Mouse (Mus musculus) limb, embryonic 13.5 days (tissue): ENCODE measurements around the gene Hectd4. TPM values are rescaled to one million over a fixed set of nuclear protein-coding genes. Genes with fewer than 3 reads are reported as not detected.

ENCODE experiments used
- ATAC-seq: fragments of 200-750 bp; cut with Nextera tagmentation; 2 replicates; pipeline ENCODE4 v1.8.0; 2017; ENCODE audit warnings: low read depth, moderate number of reproducible peaks, moderate TSS enrichment; ENCODE audit not compliant: low FRiP score
- H3K27ac ChIP-seq: fragments of 300-500 bp; sonication (generic); 2 replicates; pipeline ENCODE4 v1.5.1; 2015; ENCODE audit warnings: inconsistent platforms, mild to moderate bottlenecking, moderate library complexity
- H3K27me3 ChIP-seq: fragments of 300-500 bp; sonication (generic); 2 replicates; pipeline ENCODE4 v1.6.1; 2015; ENCODE audit warnings: mild to moderate bottlenecking, inconsistent platforms
- H3K36me3 ChIP-seq: fragments of 300-500 bp; sonication (generic); 2 replicates; pipeline ENCODE4 v1.6.1; 2015; ENCODE audit warnings: inconsistent platforms, mild to moderate bottlenecking, moderate library complexity
- H3K4me1 ChIP-seq: fragments of 300-500 bp; sonication (generic); 2 replicates; pipeline ENCODE4 v1.6.1; 2015; ENCODE audit warnings: inconsistent platforms
- H3K4me2 ChIP-seq: fragments of 300-500 bp; sonication (generic); replicated peaks from 2 replicates; pipeline ENCODE4 v1.6.1; 2015; ENCODE audit warnings: inconsistent platforms, mild to moderate bottlenecking, moderate library complexity
- H3K4me3 ChIP-seq: fragments of 300-500 bp; sonication (generic); 2 replicates; pipeline ENCODE4 v1.5.1; 2015; ENCODE audit warnings: moderate library complexity, mild to moderate bottlenecking, inconsistent platforms
- H3K9ac ChIP-seq: fragments of 300-500 bp; sonication (generic); 2 replicates; pipeline ENCODE4 v1.6.1; 2015; ENCODE audit warnings: mild to moderate bottlenecking, inconsistent platforms
- H3K9me3 ChIP-seq: fragments of 300-500 bp; sonication (generic); 2 replicates; pipeline ENCODE4 v1.6.1; 2016; ENCODE audit warnings: inconsistent platforms
- WGBS: fragments of 180-500 bp; shearing (Covaris S2); methylation state at CpG from one replicate; pipeline ENCODE4 v1.1.7; 2015; 5-methylcytosine and 5-hydroxymethylcytosine counted together
- polyA plus RNA-seq: library from polyadenylated mRNA; unstranded; fragments of >200 nt; fragmentation: Nextera tagmentation; extraction: Ambion mirVana; gene quantifications from 2 replicates; pipeline ENCODE4 v1.2.1, GENCODE M21; 2015

Hectd4 gene
- polyA plus RNA-seq, result 5.2 and 5.6 TPM in 2 replicates

DNA sequence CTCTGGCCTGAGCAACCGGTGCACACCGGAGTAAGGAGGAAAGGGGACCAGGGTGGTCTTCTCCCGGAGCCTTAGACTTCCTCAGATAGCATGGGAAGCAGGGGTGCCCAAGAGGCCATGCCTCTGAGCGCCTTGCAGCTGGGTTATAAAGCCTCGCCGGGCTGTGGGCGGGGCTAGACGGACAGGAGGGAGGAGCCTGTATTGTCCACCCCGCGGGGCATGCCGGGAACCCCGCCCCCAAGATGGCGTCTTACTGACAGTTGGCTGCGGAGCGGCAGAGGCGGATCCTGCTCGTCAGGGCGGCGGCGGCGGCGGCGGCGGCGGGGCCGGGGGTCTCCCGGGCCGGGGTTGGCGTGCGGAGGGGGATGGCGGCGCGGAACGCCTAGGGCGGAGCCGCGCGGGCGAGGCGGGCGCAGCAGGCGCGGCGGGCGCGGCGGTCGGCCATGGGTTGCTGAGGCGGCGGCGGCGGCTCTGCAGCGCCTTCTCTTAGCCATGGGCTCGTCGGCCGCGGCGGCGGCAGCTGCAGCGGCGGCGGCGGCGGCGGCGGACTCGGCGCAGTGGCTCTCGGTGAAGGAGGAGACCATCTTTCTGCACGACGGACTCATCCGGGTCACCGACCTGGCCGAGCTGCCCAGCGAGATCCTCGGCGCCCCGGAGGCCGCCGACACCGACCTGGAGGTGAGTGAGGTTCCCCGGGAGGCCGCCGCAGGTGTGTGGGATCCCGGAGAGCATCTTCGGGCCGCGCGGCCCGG, at the start of gene Hectd4:
Gene Hectd4, plus strand, starts transcription at position 240 of the 752 bp plus-strand sequence.
- Histone ChIP-seq H3K27me3 (no peaks in the 10 kb centered on the region), H3K4me2 (peak within 1 kb of the TSS; percentile 79), H3K27ac (peak within 1 kb of the TSS; percentile 75), H3K9ac (peak within 1 kb of the TSS; percentile 90), H3K36me3 (no peaks in the 10 kb centered on the region), H3K4me1 (peaks cover 12% of the 10 kb centered on the region), H3K4me3 (peak within 1 kb of the TSS; percentile 96), H3K9me3 (no peaks in the 10 kb centered on the region)
- 1% methylated on average over 41 of the region's 90 CpGs for WGBS
- ATAC-seq, result peak; percentile 87

DNA sequence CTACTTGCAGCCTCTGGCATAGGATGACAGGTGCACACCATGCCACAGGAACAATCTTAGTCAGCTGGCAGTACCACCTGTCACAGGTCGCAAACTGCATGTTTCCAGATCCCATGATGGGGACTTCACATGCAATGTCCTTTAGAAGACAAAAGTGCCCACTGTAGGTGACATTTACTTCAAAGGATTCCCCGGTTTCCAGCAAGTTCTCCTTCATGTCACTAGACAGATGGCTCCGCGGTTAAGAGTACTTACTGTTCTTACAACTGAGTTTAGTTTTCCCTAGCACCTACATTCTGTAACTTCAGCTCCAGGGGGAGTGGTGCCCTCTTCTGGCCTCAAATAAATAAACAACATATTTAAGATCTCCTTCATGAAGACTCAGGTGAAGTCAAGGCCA, 47.2 kb upstream of the Hectd4 start:
- no peak for ATAC-seq
- Histone ChIP-seq H3K9ac (no peak overlapping the region), H3K4me1 (no peaks in the 10 kb centered on the region), H3K4me2 (no peak overlapping the region), H3K27me3 (no peaks in the 10 kb centered on the region), H3K36me3 (peaks cover 48% of the 10 kb centered on the region), H3K9me3 (no peaks in the 10 kb centered on the region), H3K27ac (no peak overlapping the region), H3K4me3 (no peak overlapping the region)
- 85% methylated on average over 4 of the region's 4 CpGs for WGBS

DNA sequence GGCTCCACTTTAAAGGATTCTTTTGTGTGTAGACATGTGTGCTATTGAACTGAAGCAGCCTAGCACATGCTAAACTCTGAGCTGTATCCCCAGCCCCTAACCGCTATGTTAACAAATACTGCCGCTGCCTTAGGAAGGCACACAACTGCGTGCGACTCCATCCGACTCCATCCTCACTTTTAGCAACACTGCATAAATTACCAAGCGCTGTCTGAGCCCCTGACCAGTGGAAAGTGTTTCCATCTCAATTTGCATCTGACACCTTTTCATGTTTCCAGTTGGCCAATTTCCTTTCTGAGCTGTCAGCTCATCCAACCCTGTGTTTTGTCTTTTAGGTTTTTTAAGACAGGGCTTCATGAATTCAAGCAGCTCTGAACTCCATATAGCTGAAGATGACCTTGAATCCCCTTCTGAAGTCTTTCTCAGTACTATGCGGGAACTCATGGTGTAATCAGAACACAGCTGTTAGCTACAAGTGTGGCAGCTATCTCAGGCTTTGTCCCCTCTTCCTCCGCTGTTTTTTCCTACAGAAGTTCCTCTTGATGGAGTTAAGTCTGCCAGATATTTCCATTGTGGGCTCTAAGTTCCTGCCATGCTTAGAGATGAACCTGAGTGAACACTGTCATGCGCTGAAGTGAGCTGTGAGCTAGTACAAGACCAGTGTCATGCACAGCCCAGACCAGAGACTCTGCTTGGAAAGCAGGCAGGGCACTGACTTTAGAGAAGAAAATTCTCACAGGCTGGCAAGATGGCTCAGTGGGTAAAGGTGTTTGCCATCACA, 40.8 kb upstream of the Hectd4 start:
- Histone ChIP-seq H3K27ac (no peak overlapping the region), H3K36me3 (peaks cover 13% of the 10 kb centered on the region; the same call in 1 of the 2 replicates), H3K9ac (no peak overlapping the region), H3K4me3 (no peak overlapping the region), H3K9me3 (no peaks in the 10 kb centered on the region), H3K27me3 (no peaks in the 10 kb centered on the region), H3K4me1 (no peaks in the 10 kb centered on the region), H3K4me2 (no peak overlapping the region)
- ATAC-seq, result no peak
- 71% methylated on average over 9 of the region's 9 CpGs for WGBS

DNA sequence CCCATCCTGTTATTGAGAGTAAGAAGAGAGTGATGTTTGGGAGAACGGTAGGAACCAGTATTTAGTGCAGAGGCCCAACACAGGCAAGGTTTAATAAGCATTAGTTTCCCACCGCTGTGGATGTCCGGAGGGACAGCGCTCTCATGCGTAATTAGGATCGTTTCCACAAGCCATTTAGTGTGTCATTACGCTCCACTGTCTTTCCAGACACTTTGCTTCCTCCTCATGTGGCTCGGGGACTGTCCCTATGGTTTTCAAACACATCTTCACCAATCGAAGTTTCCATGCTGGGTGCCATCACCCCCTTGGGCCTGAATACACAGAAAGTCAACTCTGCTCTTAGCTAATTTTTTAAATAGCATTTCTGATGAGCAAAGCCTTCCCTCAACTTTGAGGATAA, 36.8 kb upstream of the Hectd4 start:
- H3K4me2 ChIP-seq, result no peak overlapping the region
- H3K27me3 ChIP-seq, result no peaks in the 10 kb centered on the region
- 56% methylated on average over 9 of the region's 9 CpGs for WGBS
- H3K9me3 ChIP-seq, result no peaks in the 10 kb centered on the region
- ATAC-seq, result no peak
- H3K4me1 ChIP-seq, result peaks cover 32% of the 10 kb centered on the region
- no peak overlapping the region for H3K9ac ChIP-seq
- H3K36me3 ChIP-seq, result no peaks in the 10 kb centered on the region
- no peak overlapping the region for H3K4me3 ChIP-seq
- H3K27ac ChIP-seq, result no peak overlapping the region

DNA sequence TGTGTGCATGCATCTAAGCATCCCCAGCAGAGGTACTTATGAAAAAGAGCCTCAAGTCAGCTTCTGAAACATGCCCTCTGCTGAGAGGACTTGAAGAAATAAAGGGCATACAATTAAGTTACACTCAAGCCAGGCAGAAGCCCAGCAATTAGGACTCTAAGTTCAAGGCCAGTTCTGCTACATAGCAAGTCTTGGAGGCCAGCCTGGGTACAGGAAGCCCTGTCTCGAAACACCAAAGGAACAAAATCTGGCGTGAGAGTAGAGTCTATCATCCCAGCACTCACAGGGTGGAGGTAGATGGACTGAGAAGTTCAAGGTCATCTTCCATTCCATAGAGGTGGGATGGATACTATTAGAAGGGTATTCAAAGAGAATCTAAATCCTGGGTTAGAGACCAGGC, 35.6 kb upstream of the Hectd4 start:
- H3K36me3 ChIP-seq, result no peaks in the 10 kb centered on the region
- 59% methylated on average over 2 of the region's 2 CpGs for WGBS
- no peak overlapping the region for H3K4me2 ChIP-seq
- no peaks in the 10 kb centered on the region for H3K27me3 ChIP-seq
- no peak for ATAC-seq
- no peak overlapping the region for H3K27ac ChIP-seq
- no peak overlapping the region for H3K9ac ChIP-seq
- H3K4me3 ChIP-seq, result no peak overlapping the region
- H3K9me3 ChIP-seq, result no peaks in the 10 kb centered on the region
- H3K4me1 ChIP-seq, result peaks cover 39% of the 10 kb centered on the region

DNA sequence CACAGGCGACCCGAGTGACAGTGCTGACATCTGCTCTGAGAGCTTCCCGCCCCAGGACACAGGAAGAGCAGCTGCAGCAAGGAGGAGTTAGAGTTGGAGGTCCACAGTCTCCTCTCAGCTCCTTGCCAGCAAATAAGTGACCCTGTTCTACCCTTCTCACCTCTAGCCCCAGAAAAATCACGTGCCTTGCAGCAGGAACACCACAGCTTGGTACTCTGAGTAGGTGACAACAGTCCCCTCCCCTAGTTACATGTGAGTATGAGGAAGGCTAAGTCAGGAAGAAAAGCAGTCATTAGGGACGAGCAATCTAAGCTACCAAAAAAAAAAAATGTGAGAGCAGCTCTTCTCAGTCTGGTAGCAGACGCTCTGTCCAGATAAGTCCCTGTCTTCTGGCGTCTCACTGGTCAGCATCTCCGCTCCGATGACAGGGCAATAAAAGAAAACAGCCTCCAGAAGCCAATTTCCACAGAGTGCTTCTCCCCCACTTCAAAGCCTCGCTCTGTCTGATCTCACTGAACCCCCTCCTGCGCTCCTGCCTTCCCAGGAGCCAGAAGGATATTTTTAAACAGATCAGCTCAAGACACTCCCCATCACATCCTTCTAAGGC, 35.0 kb upstream of the Hectd4 start:
- WGBS, result 15% methylated on average over 11 of the region's 11 CpGs
- Histone ChIP-seq H3K9ac (no peak overlapping the region), H3K27ac (no peak overlapping the region), H3K4me3 (no peak overlapping the region), H3K4me1 (peaks cover 43% of the 10 kb centered on the region), H3K4me2 (no peak overlapping the region), H3K9me3 (no peaks in the 10 kb centered on the region), H3K36me3 (no peaks in the 10 kb centered on the region), H3K27me3 (no peaks in the 10 kb centered on the region)
- ATAC-seq, result no peak

DNA sequence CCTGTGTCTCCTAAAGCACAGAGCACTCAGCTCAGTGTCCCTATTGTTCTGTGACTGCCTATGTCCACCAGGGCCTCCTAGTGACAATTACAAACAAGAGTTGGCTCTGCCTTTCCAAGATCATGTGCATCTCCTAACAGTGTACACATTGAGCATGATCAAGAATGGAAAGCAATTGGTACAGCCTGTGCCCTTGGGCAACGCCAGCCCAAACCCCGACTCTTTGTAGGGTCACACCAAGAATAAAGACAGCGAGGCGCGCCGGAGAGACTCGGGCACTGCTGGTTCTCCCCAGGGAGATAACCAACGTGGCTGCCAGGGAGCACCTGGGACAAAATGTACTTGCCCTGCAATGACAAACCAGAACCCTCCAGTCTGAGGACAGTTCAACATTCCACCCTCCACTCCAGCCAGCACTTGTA, 32.4 kb upstream of the Hectd4 start:
- no peak for ATAC-seq
- H3K9ac ChIP-seq, result no peak overlapping the region; the same call in 1 of the 2 replicates
- WGBS, result 85% methylated on average over 8 of the region's 8 CpGs

DNA sequence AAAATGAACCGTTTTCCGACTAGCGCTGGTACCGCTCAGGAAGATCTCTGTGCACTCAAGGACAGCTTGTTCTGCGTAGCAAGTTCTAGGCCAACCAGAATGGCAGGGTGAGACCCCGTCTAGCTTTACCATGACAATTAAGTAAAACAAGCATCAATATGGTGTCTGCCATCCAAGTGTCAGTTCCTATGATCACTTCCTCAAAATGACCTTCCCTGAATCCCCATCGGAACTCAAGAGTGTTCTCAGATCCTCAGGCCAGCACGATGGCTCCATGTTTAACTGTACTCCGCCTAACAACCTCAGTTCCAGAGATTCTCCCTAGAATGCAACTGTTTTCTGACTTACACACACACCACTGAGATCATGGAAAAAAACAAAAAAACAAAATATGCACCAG, 31.8 kb upstream of the Hectd4 start:
- Histone ChIP-seq H3K27ac (no peak overlapping the region), H3K4me2 (no peak overlapping the region), H3K4me1 (peaks cover 48% of the 10 kb centered on the region), H3K9me3 (no peaks in the 10 kb centered on the region), H3K36me3 (no peaks in the 10 kb centered on the region), H3K4me3 (no peak overlapping the region), H3K27me3 (no peaks in the 10 kb centered on the region), H3K9ac (no peak overlapping the region)
- ATAC-seq, result no peak
- 91% methylated on average over 9 of the region's 9 CpGs for WGBS

More for the DNA sequence above, 32.4 kb upstream of the Hectd4 start:
- Histone ChIP-seq H3K27ac (no peak overlapping the region), H3K4me2 (no peak overlapping the region), H3K27me3 (no peaks in the 10 kb centered on the region), H3K4me1 (peaks cover 48% of the 10 kb centered on the region), H3K9me3 (no peaks in the 10 kb centered on the region), H3K36me3 (no peaks in the 10 kb centered on the region), H3K4me3 (no peak overlapping the region)

DNA sequence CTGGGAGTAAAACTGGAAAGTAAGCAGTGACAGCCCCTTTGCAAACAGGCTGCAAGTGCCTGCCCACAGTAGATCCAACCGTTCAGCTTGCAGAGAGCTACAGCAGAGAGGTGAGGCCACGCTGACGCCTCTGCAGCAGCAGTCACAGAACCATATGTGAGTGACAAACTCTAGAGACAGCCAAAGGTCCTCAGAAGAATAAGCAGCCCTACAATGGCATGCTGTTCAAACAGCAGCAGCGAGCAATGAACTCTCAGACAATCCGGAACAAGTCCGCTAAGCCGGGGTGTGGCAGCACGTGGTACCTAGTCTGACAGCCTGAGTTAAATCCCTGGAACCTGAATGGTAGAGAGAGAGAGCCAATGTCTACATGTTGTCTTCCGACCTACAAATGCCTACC, 30.8 kb upstream of the Hectd4 start:
- H3K27ac ChIP-seq, result no peak overlapping the region
- no peak overlapping the region for H3K4me3 ChIP-seq
- H3K36me3 ChIP-seq, result no peaks in the 10 kb centered on the region
- H3K9ac ChIP-seq, result no peak overlapping the region; the same call in 1 of the 2 replicates
- WGBS, result 81% methylated on average over 9 of the region's 9 CpGs
- peaks cover 48% of the 10 kb centered on the region for H3K4me1 ChIP-seq
- no peaks in the 10 kb centered on the region for H3K9me3 ChIP-seq
- ATAC-seq, result no peak
- H3K4me2 ChIP-seq, result peak overlapping the region; percentile 16; the same call in 1 of the 2 replicates
- no peaks in the 10 kb centered on the region for H3K27me3 ChIP-seq

DNA sequence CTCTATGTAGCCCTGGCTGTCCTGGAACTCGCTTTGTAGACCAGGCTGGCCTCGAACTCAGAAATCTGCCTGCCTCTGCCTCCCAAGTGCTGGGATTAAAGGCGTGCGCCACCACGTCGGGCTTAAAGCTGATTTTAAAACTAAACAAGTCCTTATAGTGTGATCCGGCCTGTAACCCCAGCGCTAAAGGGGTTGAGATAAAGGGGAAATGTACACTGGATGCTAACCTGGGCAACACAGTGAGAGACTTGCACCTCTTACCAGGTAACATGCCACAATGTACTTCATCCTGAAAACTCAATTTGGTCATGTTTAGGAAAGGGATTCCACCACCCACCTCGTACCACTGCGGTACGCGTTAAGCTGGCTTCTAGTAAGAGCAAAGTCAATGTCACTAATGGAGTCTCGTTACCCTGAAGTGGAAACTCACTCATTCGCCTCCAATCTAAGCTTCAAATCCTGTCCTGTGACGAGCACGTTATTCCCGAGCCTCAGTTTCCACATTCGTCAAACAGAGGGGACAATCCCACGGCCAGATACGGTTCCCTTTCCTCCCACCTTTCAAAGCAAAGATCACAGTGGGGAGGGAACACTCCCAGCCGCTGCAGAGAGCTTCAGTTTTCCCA, 29.7 kb upstream of the Hectd4 start:
- no peaks in the 10 kb centered on the region for H3K27me3 ChIP-seq
- no peak for ATAC-seq
- no peaks in the 10 kb centered on the region for H3K9me3 ChIP-seq
- H3K9ac ChIP-seq, result peak overlapping the region; percentile 97
- H3K27ac ChIP-seq, result peak overlapping the region; percentile 76
- H3K36me3 ChIP-seq, result no peaks in the 10 kb centered on the region
- H3K4me1 ChIP-seq, result peaks cover 39% of the 10 kb centered on the region
- WGBS, result 32% methylated on average over 21 of the region's 21 CpGs
- peak overlapping the region; percentile 85 for H3K4me2 ChIP-seq
- peak overlapping the region; percentile 93 for H3K4me3 ChIP-seq

DNA sequence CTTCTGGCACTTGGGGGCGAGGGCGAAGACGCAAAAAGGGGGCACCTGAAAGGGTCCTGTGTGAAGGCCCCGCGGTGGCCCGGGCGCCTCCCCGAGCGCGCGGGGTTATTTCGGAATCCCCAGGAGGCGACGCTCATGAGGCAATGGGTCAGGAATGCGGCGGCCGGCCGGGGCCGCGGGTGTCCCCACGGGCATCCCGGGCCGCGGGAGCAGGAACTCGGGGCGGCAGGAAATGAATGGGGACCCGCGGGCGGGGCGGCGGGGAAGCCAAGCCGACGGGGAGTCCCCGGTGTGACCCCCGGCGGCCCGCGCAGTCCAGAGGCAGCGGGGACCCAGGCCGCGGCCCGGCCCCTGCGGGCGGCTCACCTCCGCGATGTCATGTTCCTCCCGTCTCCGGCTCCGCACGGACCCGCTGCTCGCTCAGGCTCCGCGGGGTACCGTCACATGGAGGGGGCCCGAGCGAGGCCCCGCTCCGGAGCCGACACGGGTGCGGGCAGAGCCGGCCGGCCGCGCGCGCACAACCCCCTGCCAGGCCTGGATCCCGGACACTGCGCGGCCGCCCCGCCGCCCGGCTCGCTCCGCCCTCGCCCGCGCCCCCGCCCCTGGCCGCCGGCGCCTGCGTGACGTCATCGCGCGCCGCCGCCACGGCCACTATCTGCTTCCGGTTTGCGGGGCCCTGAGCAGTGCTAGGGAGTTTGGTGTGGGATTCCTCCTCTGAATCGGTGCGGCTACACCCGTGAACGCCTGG, 29.0 kb upstream of the Hectd4 start, which contains the start of gene Ptpn11:
Gene Ptpn11, minus strand, starts transcription at position 562 of the 748 bp plus-strand sequence.
- peak within 1 kb of the TSS; percentile 85 for H3K4me2 ChIP-seq
- H3K4me1 ChIP-seq, result peaks cover 32% of the 10 kb centered on the region
- peak within 1 kb of the TSS; percentile 97 for H3K9ac ChIP-seq
- no peaks in the 10 kb centered on the region for H3K36me3 ChIP-seq
- no peaks in the 10 kb centered on the region for H3K9me3 ChIP-seq
- WGBS, result under 1% methylated on average over 80 of the region's 98 CpGs
- peak; percentile 93 for ATAC-seq
- no peaks in the 10 kb centered on the region for H3K27me3 ChIP-seq
- H3K27ac ChIP-seq, result peak within 1 kb of the TSS; percentile 76
- peak within 1 kb of the TSS; percentile 93 for H3K4me3 ChIP-seq
